Comparison of ENCODE assay signal across 28 mouse cellular contexts in the genomic region with DNA sequence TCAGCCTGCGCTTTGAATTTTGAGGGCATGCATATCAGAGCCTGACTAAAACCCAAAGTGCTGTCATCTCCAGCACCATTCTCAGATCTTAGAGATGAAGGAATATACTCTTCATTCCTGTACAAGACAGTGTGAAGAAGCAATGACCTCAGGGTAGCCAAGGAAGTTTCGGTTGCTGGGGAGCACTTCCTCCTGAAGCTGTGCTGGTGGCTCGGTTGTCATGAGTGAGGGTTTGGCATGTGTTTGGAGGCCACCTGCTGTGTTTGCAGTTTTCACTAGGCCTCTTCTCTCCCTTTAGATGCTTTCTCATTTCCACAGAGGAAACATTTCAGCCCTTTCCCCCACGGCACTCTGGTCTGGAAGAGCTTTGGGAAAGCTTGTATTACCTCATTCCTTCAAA. TPM values are rescaled to one million over a fixed set of nuclear protein-coding genes. Genes with fewer than 3 reads are reported as not detected.
DNase-seq lines count a peak whose midpoint lies in the region; ATAC-seq and TF ChIP-seq lines count a peak whose summit lies in the region.
"Had no signal": no experiment of that assay in that cellular context is flagged by ENCODE, and none has a peak within 500 bp of the region (broad histone marks: within the 10 kb centered on the region; RNA-seq: fewer than 3 reads in every experiment).

No protein-coding gene starts in this region.

- no peak for DNase-seq in hindbrain, postnatal 0 days (ENCODE audit: low spot score)
- no peak for DNase-seq in hindbrain, embryonic 14.5 days (ENCODE audit: low spot score)
- DNase-seq in brain, adult 2 months (ENCODE audit: low read depth, low spot score): peak; percentile 41
- no peak for DNase-seq in gastrocnemius, adult 8-10 months (ENCODE audit: low spot score in 2 of 2)
- DNase-seq in gastrocnemius, postnatal 4 days (ENCODE audit: low spot score in 2 of 2): no peak
- DNase-seq: adrenal gland, adult 2 months; adrenal gland, postnatal 36 days; B cell, adult 2 months; cerebellum, adult 9-11 months; gastrocnemius, postnatal 10 days; heart, postnatal 14 days; kidney, adult 2 months; kidney, postnatal 4 days; left cerebral cortex, postnatal 4 days; lung, adult 2 months; lung, postnatal 10 days; right cerebral cortex, postnatal 4 days had no signal

- no peaks in the 10 kb centered on the region for H3K4me1 ChIP-seq in hindbrain, postnatal 0 days (ENCODE audit: insufficient read depth, low read length)
- no peaks in the 10 kb centered on the region for H3K4me1 ChIP-seq in hindbrain, embryonic 14.5 days (replicated peaks; ENCODE audit: control insufficient read depth, insufficient read depth, low read length)
- H3K4me1 ChIP-seq: embryonic facial prominence, embryonic 13.5 days; heart, embryonic 13.5 days; hindbrain, embryonic 15.5 days; intestine, embryonic 15.5 days had no signal

- no peaks in the 10 kb centered on the region for H3K36me3 ChIP-seq in hindbrain, postnatal 0 days (ENCODE audit: insufficient read depth, low read length)
- no peaks in the 10 kb centered on the region for H3K36me3 ChIP-seq in hindbrain, embryonic 14.5 days (replicated peaks; ENCODE audit: control insufficient read depth, insufficient read depth)
- H3K36me3 ChIP-seq: embryonic facial prominence, embryonic 13.5 days; heart, embryonic 13.5 days; hindbrain, embryonic 15.5 days; intestine, embryonic 15.5 days had no signal

- ATAC-seq in hindbrain, postnatal 0 days: 0 out of 2 replicates have a peak, but pooled peaks have one; percentile 24
- ATAC-seq in hindbrain, embryonic 14.5 days (ENCODE audit: low FRiP score): no peak
- ATAC-seq in hematopoietic stem cell, adult 5-6 weeks (replicated peaks in 1 of 2; ENCODE audit: insufficient read depth in 1 of 2, low FRiP score in 2 of 2, low TSS enrichment in 1 of 2, low read depth in 1 of 2, poor library complexity in 2 of 2, severe bottlenecking in 2 of 2): peak; percentile 32 to 39; a peak in 1 of 4 replicates
- ATAC-seq: activated CD4-positive, CD25-positive, alpha-beta regulatory T cell, adult 4 months; forebrain, embryonic 16.5 days; intestine, embryonic 15.5 days; midbrain, embryonic 16.5 days had no signal

- no peaks in the 10 kb centered on the region for H3K27me3 ChIP-seq in hindbrain, postnatal 0 days (ENCODE audit: insufficient read depth, low read length)
- no peaks in the 10 kb centered on the region for H3K27me3 ChIP-seq in hindbrain, embryonic 14.5 days (ENCODE audit: control insufficient read depth, insufficient read depth, low read length)
- H3K27me3 ChIP-seq: embryonic facial prominence, embryonic 13.5 days; heart, embryonic 13.5 days; hindbrain, embryonic 15.5 days; intestine, embryonic 15.5 days had no signal

- no peaks in the 10 kb centered on the region for H3K9me3 ChIP-seq in hindbrain, postnatal 0 days (ENCODE audit: low read length)
- no peaks in the 10 kb centered on the region for H3K9me3 ChIP-seq in hindbrain, embryonic 14.5 days (ENCODE audit: control insufficient read depth, low read length)
- H3K9me3 ChIP-seq: embryonic facial prominence, embryonic 13.5 days; heart, embryonic 13.5 days; hindbrain, embryonic 15.5 days; intestine, embryonic 15.5 days had no signal

- no peak overlapping the region for H3K4me2 ChIP-seq in hindbrain, postnatal 0 days (ENCODE audit: low read depth, low read length)
- no peak overlapping the region for H3K4me2 ChIP-seq in hindbrain, embryonic 14.5 days (replicated peaks)
- H3K4me2 ChIP-seq: embryonic facial prominence, embryonic 13.5 days; heart, embryonic 13.5 days; hindbrain, embryonic 15.5 days; intestine, embryonic 15.5 days; midbrain, embryonic 11.5 days had no signal

- WGBS in hindbrain, postnatal 0 days: 47% methylated on average over 4 of the region's 4 CpGs
- WGBS in hindbrain, embryonic 14.5 days: 39% methylated on average over 4 of the region's 4 CpGs

- no peak overlapping the region for H3K4me3 ChIP-seq in hindbrain, postnatal 0 days (ENCODE audit: low read length)
- H3K4me3 ChIP-seq in hindbrain, embryonic 14.5 days (replicated peaks; ENCODE audit: low read length): no peak overlapping the region
- H3K4me3 ChIP-seq: embryonic facial prominence, embryonic 13.5 days; heart, embryonic 13.5 days; hindbrain, embryonic 15.5 days; intestine, embryonic 15.5 days had no signal

- no peak overlapping the region for H3K27ac ChIP-seq in hindbrain, postnatal 0 days
- H3K27ac ChIP-seq in hindbrain, embryonic 14.5 days: no peak overlapping the region
- H3K27ac ChIP-seq: embryonic facial prominence, embryonic 13.5 days; heart, embryonic 13.5 days; hindbrain, embryonic 15.5 days; intestine, embryonic 15.5 days; kidney, postnatal 0 days; liver, embryonic 14.5 days had no signal

- TF ChIP-seq CTCF in hindbrain, postnatal 0 days (IDR thresholded peaks at IDR 0.05; ENCODE audit: low read depth): no peak

- no peak overlapping the region for H3K9ac ChIP-seq in hindbrain, postnatal 0 days (replicated peaks; ENCODE audit: low read length)
- H3K9ac ChIP-seq in hindbrain, embryonic 14.5 days: no peak overlapping the region
- H3K9ac ChIP-seq: embryonic facial prominence, embryonic 13.5 days; heart, embryonic 13.5 days; hindbrain, embryonic 15.5 days; intestine, embryonic 15.5 days; liver, embryonic 14.5 days had no signal

RNA-seq across cellular contexts. Expression of a gene that starts 24.7 kb away (rescaled TPM):
- total RNA-seq in hindbrain, postnatal 0 days (2014; rRNA removed): 120 and 157 TPM in 2 replicates
- 66.0 and 68.5 TPM in 2 replicates for polyA plus RNA-seq in hindbrain, postnatal 0 days (2015; fragmentation: Nextera tagmentation; extraction: Ambion mirVana)
- polyA plus RNA-seq in hindbrain, embryonic 14.5 days (2014; fragmentation: Nextera tagmentation; extraction: Ambion mirVana): 118 and 139 TPM in 2 replicates
- total RNA-seq in hematopoietic stem cell, adult 5-6 weeks (2017): 84.2 and 88.1 TPM in 2 replicates
- total RNA-seq in gastrocnemius, adult 8-10 months (2022): 10 to 100 TPM; 35.6 to 44.4 (median 42.8) TPM
- total RNA-seq in gastrocnemius, postnatal 4 days (2021): 10 to 100 TPM; 65.9 to 71.9 TPM
